Mouse (Mus musculus) midbrain, postnatal 0 days (tissue): ENCODE data around the gene Elovl5. TPM values are rescaled to one million over a fixed set of nuclear protein-coding genes. Genes with fewer than 3 reads are reported as not detected.
A peak's percentile ranks its signal among the peaks of the same experiment; 100 is the strongest.

ENCODE experiments used
- ATAC-seq: fragments of 200-750 bp; cut with Nextera tagmentation; 2 replicates; pipeline ENCODE4 v1.8.0; 2017; ENCODE audit warnings: moderate number of reproducible peaks, mild to moderate bottlenecking, moderate TSS enrichment, moderate library complexity; ENCODE audit not compliant: low FRiP score
- DNase-seq: peaks from one replicate; pipeline ENCODE4 v3.0.0-alpha.2; 2015; ENCODE audit warnings: low spot score
- H3K27ac ChIP-seq: fragments of 300-500 bp; sonication (generic); 2 replicates; pipeline ENCODE4 v1.5.1; 2014; ENCODE audit warnings: low read depth, mild to moderate bottlenecking, low read length, mixed read lengths
- H3K27me3 ChIP-seq: fragments of 300-500 bp; sonication (generic); 2 replicates; pipeline ENCODE4 v1.6.1; 2014; ENCODE audit warnings: low read length, control low read depth, mixed read lengths; ENCODE audit not compliant: insufficient read depth
- H3K36me3 ChIP-seq: fragments of 300-500 bp; sonication (generic); 2 replicates; pipeline ENCODE4 v1.6.1; 2014; ENCODE audit warnings: low read length, control low read depth, mixed read lengths; ENCODE audit not compliant: insufficient read depth
- H3K4me1 ChIP-seq: fragments of 300-500 bp; sonication (generic); 2 replicates; pipeline ENCODE4 v1.6.1; 2014; ENCODE audit warnings: mild to moderate bottlenecking, control low read depth, antibody characterized with exemption, low read length, mixed read lengths; ENCODE audit not compliant: insufficient read depth
- H3K4me2 ChIP-seq: fragments of 300-500 bp; sonication (generic); 2 replicates; pipeline ENCODE4 v1.6.1; 2014; ENCODE audit warnings: low read depth, mild to moderate bottlenecking, low read length, mixed read lengths; ENCODE audit not compliant: poor library complexity, severe bottlenecking
- H3K4me3 ChIP-seq: fragments of 300-500 bp; sonication (generic); 2 replicates; pipeline ENCODE4 v1.5.1; 2014; ENCODE audit warnings: low read depth, mild to moderate bottlenecking, low read length, moderate library complexity
- H3K9ac ChIP-seq: fragments of 300-500 bp; sonication (generic); replicated peaks from 2 replicates; pipeline ENCODE4 v1.6.1; 2014; ENCODE audit warnings: mild to moderate bottlenecking, low read length, moderate library complexity, mixed read lengths; ENCODE audit not compliant: poor library complexity, severe bottlenecking
- H3K9me3 ChIP-seq: fragments of 300-500 bp; sonication (generic); 2 replicates; pipeline ENCODE4 v1.6.1; 2016; ENCODE audit warnings: low read length, control low read depth
- CTCF ChIP-seq: IDR thresholded peaks from 2 replicates; pipeline ENCODE4 v1.5.1; 2016; ENCODE audit warnings: antibody characterized with exemption, mild to moderate bottlenecking
- WGBS: fragments of 180-500 bp; shearing (Covaris S2); extraction: QIAGEN DNeasy Blood & Tissue Kit; methylation state at CpG from one replicate; pipeline ENCODE4 v1.1.7; 2014; 5-methylcytosine and 5-hydroxymethylcytosine counted together
- polyA plus RNA-seq: library from polyadenylated mRNA; unstranded; fragments of >200 nt; fragmentation: Nextera tagmentation; extraction: Ambion mirVana; gene quantifications from 2 replicates; pipeline ENCODE4 v1.2.1, GENCODE M21; 2015
- total RNA-seq: library from RNA; depleted of rRNA; stranded (reverse); fragments of >200 nt; gene quantifications from 2 replicates; pipeline ENCODE4 v1.2.3, GENCODE M21; 2014

Gene Elovl5
- total and polyA plus RNA-seq, 2 experiments from 2014 or later, result 58.4 to 80.0 TPM

DNA sequence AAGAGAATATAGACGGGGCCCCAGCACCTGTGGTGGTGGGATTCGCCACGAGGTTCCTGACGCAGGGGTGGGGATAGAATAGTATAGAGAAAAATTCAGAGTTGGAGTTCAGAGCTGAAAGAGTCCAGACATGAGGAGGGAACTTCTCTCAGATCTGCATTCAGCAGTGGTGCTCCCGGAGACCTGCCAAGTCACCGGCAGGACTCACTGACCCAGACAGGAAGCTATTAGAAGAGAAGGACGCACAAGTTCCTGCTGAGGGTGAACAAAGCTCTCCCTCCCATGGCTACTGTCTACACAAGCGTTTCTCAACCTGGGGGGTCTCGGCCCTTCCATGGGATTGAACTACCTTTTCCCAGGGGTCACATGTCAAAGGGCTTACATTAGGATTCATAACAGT is 78.1 kb downstream of the Elovl5 start:
- Histone ChIP-seq H3K4me2 (no peak overlapping the region), H3K9ac (no peak overlapping the region), H3K4me1 (no peaks in the 10 kb centered on the region), H3K9me3 (no peaks in the 10 kb centered on the region), H3K27ac (no peak overlapping the region), H3K27me3 (no peaks in the 10 kb centered on the region), H3K36me3 (no peaks in the 10 kb centered on the region), H3K4me3 (no peak overlapping the region)
- ATAC-seq (no peak), DNase-seq (no peak)
- WGBS, result 77% methylated on average over 9 of the region's 9 CpGs
- TF ChIP-seq CTCF, result no peak

DNA sequence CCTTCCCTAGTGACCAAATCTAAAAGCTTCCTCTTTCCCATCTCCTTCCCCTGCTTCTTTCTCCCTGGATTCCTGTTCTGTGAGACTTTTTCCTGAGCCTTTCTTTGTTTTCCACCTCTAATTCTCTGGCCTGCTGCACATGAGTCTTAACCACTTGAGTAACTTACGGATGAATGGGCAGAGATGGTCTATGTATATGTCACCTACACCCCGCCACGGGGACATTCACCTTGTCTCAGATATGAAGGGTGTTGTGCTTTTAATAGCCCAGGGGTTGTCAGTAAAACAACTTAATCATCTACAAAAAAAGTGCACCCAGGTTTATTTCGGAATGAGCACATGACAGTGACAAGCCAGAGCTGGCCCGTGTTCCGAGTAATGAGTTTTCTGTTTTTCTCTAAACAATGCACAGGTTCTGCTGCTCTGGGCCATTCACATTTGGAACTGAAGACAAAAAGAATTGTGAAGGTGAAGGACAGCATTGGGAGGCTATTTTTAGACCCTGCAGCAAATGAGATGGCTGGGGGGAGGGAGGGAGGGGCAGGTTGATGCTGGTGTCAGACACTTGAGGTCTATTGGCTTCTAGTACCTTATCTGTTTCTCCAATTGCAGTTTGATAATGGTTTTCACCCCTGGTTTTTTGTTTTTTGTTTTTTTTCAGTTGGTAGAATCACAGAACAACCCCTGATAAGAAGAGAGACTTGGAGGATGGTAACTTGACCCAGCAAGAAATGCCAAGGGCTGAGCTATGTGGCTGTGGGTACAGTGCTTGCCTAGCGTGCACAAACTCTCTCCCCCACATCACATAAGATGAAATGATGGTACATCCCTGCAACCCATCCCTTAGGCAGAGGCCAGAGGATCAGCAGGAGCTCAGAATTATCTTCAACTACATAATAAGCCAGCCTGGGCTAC is 83.7 kb downstream of the Elovl5 start:
- no peaks in the 10 kb centered on the region for H3K36me3 ChIP-seq
- no peaks in the 10 kb centered on the region for H3K27me3 ChIP-seq

DNA sequence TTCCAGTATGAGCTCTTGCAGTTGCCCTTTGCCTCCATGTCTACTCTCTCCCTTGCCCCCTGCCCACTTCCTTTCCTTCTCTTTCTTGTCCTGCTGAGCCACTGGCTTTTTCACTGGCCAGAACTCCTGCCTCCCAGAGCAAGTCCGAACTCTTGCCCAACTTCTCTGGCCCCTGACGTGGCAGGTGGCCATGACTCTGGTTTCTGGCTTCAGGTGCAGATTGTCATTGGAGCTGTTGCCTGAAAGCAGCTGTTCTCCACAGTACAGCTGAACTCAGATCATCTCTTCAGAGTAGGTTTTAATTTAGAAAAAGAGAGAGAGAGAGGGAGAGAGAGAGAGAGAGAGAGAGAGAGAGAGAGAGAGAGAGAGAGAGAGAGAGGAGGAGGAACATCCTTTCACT is 86.1 kb downstream of the Elovl5 start:
- WGBS, result 77% methylated on average over 2 of the region's 2 CpGs
- Histone ChIP-seq H3K27me3 (no peaks in the 10 kb centered on the region), H3K36me3 (no peaks in the 10 kb centered on the region), H3K9ac (no peak overlapping the region), H3K4me1 (no peaks in the 10 kb centered on the region), H3K27ac (no peak overlapping the region), H3K9me3 (no peaks in the 10 kb centered on the region), H3K4me2 (no peak overlapping the region), H3K4me3 (no peak overlapping the region)
- no peak for TF ChIP-seq CTCF
- ATAC-seq (no peak), DNase-seq (no peak)

More for the DNA sequence above, 83.7 kb downstream of the Elovl5 start:
- no peak overlapping the region for H3K9ac ChIP-seq
- no peak overlapping the region for H3K4me2 ChIP-seq
- H3K4me1 ChIP-seq, result no peaks in the 10 kb centered on the region
- no peaks in the 10 kb centered on the region for H3K9me3 ChIP-seq
- no peak overlapping the region for H3K4me3 ChIP-seq
- ATAC-seq (no peak), DNase-seq (no peak)
- no peak for TF ChIP-seq CTCF
- no peak overlapping the region for H3K27ac ChIP-seq
- 88% methylated on average over 7 of the region's 7 CpGs for WGBS

DNA sequence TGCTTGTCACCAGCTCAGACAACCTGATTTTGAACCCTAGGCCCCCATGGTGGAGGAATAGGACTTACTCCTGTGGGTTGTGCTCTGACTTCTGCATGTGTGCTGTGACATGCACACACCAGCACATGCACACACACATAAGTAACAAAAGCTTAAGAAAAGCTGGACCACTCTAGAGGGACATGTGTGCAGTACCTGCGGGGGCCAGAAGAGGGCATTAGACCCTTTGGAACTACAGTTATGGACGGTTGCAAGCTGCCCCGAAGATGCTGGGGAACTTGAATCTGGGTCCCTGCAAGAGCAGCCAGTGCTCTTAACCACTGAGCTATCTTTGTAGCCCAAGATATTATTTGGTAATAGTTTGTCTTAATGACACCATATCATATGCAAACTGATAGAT is 88.3 kb downstream of the Elovl5 start:
- H3K27ac ChIP-seq, result no peak overlapping the region
- H3K9me3 ChIP-seq, result no peaks in the 10 kb centered on the region
- ATAC-seq (no peak), DNase-seq (no peak)
- H3K27me3 ChIP-seq, result no peaks in the 10 kb centered on the region
- 58% methylated on average over 3 of the region's 3 CpGs for WGBS
- no peak overlapping the region for H3K9ac ChIP-seq
- H3K4me2 ChIP-seq, result no peak overlapping the region
- TF ChIP-seq CTCF, result peak; percentile 54
- H3K4me3 ChIP-seq, result no peak overlapping the region
- no peaks in the 10 kb centered on the region for H3K36me3 ChIP-seq
- no peaks in the 10 kb centered on the region for H3K4me1 ChIP-seq

DNA sequence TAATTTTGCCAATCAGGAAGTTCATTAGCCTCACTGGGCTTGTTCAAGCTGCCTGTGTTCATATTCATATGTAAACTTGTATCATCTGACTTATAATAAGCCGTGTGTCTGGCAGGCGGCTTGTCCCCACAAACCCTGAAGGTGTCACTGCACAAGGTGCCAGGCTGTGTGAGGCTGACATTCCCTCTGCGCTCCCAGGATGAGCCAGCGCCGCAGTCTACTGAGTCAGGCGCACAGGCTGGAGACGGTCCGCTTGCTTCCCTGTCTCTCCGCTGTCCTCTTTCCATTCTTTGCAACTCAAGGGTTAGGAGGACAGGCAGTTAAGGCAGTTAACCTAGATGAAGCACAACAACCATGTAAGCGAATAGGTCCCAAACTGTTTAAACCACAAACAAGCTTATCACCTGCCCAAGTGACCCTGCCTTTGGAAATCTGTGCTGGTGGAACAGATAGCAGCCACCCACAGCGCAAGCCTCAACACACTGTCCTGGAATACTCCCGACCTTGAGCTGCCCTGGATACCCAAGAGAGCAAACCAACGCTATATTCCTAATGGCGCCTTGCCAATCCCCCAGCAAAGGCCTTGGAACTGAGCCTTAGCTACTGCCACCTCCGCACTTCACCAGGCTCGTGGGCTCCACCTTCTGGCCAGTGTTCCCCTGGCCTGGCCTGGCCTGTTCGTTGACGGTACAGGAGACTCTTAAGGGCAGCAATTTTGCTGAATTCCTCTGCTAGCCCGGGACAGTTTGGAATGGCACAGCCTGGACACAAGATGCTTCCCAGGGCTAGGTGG is 89.2 kb downstream of the Elovl5 start:
- TF ChIP-seq CTCF, result peak; percentile 78
- Histone ChIP-seq H3K4me3 (no peak overlapping the region), H3K27me3 (no peaks in the 10 kb centered on the region), H3K27ac (no peak overlapping the region), H3K9me3 (no peaks in the 10 kb centered on the region), H3K9ac (no peak overlapping the region), H3K36me3 (no peaks in the 10 kb centered on the region), H3K4me2 (no peak overlapping the region), H3K4me1 (no peaks in the 10 kb centered on the region)
- ATAC-seq, result no peak
- DNase-seq, result peak; percentile 84
- WGBS, result 61% methylated on average over 19 of the region's 19 CpGs

DNA sequence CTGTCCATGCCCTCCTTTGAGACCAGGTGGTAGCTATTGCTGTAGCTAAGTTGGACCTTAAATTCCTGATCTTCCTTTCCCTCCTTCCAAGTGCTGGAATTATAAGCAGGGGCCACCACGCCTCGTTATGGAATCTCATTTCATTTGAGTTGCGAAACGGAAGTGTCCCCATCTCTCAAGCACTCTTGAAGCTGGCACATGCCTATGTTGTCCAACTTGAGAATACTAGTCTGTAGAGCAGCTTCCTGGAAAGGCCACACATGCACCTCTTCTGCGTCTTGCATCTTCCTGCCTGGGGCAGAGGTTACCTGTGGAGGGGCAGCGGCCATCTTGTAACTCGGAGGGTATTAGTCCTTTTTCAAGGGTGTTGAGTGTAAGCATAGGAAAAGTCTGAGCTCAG is 92.2 kb downstream of the Elovl5 start:
- Histone ChIP-seq H3K27me3 (no peaks in the 10 kb centered on the region), H3K9ac (no peak overlapping the region), H3K4me2 (no peak overlapping the region), H3K9me3 (no peaks in the 10 kb centered on the region), H3K27ac (no peak overlapping the region), H3K4me3 (no peak overlapping the region), H3K36me3 (no peaks in the 10 kb centered on the region), H3K4me1 (no peaks in the 10 kb centered on the region)
- no peak for TF ChIP-seq CTCF
- WGBS, result 92% methylated on average over 7 of the region's 7 CpGs
- ATAC-seq (no peak), DNase-seq (no peak)
